In the genomic region with DNA sequence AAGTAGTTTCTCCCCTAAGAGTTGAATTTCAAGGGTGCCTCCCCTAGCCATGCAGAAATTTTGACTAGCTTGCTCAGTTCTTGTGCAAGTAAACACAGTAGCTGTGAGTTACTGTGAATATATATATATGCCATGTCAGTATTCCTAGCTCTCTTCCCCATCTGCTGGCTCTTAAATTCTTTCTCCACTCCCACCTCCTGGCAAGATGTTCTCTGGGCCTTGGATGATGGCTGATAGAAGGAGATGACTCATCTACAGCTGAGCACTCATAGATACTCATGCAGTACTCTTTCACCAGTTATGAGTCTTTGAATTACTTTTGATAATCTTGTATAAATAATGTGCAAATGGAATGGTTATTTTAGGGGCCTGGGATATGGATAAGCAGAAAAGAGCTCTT, we compare ENCODE assay signal across 15 mouse cellular contexts.
"Had no signal": no experiment of that assay in that cellular context is flagged by ENCODE, and none has a peak within 500 bp of the region (broad histone marks: within the 10 kb centered on the region; RNA-seq: fewer than 3 reads in every experiment).

No protein-coding gene starts in this region.

- H3K4me2 ChIP-seq: limb, embryonic 15.5 days; liver, embryonic 12.5 days; lung, embryonic 14.5 days; neural tube, embryonic 12.5 days had no signal

- H3K4me3 ChIP-seq: limb, embryonic 15.5 days; liver, embryonic 12.5 days; midbrain, embryonic 10.5 days; myocyte; neural tube, embryonic 12.5 days had no signal

- H3K4me1 ChIP-seq: limb, embryonic 15.5 days; liver, embryonic 12.5 days; midbrain, embryonic 10.5 days; neural tube, embryonic 12.5 days had no signal

- H3K9ac ChIP-seq: limb, embryonic 15.5 days; liver, embryonic 12.5 days; lung, embryonic 14.5 days; neural tube, embryonic 12.5 days had no signal

- H3K27me3 ChIP-seq: limb, embryonic 15.5 days; liver, embryonic 12.5 days; neural tube, embryonic 12.5 days had no signal

- DNase-seq: kidney, adult 18-20 months; kidney, postnatal 10 days; layer of hippocampus, postnatal 36 days; lung, embryonic 14.5 days; lung, postnatal 10 days; lung, postnatal 4 days; midbrain, embryonic 14.5 days; thymus, adult 18-20 months; thymus, postnatal 14 days had no signal

- ATAC-seq: liver, embryonic 12.5 days had no signal

- H3K27ac ChIP-seq: limb, embryonic 15.5 days; liver, embryonic 12.5 days; midbrain, embryonic 10.5 days; neural tube, embryonic 12.5 days; stomach, postnatal 0 days had no signal

- H3K9me3 ChIP-seq: limb, embryonic 15.5 days; liver, embryonic 12.5 days; midbrain, embryonic 10.5 days; neural tube, embryonic 12.5 days had no signal

- H3K36me3 ChIP-seq: limb, embryonic 15.5 days; liver, embryonic 12.5 days; midbrain, embryonic 10.5 days; neural tube, embryonic 12.5 days had no signal
